Mouse (Mus musculus): ENCODE measurements around the gene Llcfc1.

Llcfc1 gene

DNA sequence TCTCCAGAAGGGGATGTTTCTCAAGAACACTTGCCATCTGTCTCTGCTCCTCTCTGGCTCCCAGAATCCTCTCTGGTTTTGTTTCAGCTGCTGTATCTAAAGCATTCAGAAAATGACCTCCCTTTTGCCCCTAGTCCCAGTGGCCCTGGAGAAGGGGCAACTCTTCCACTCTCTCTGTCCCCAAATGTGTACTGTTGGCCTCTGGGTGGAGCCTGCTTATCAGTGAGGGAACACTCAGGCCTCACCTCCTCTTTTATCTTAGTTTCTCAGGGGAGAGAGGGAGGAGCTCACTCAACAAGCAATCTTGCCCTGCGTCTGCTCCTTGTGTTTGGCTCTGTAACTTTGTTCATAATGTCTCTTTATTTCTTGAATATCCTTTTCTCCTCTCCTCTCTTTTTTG lies 19.9 kb downstream of the Llcfc1 start, which contains the start of gene Kel:
Kel (minus strand) TSS at position 217 of the 400 bp plus-strand sequence.
- DNase-seq (ENCODE audit: low read depth), result no peak

DNA sequence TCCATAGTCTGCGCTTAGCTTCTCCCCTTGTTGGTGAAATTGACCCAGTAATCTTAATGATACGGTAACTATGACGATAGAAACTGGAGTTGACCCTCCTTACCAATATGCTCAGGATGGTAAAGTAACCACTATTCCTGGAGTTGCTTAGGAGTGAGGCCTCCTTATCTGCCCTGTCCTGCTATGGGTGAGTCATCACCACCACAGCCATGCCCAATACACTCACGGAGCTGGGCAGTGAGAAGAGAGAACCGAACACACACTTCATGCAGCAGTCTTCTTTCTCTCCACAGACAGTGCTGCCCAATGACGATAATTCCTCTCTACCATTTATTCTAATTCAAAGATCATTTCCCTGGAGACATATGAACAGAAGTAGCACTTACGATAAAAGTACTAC lies 22.0 kb downstream of the Llcfc1 start:
- DNase-seq (ENCODE audit: low read depth), result no peak

DNA sequence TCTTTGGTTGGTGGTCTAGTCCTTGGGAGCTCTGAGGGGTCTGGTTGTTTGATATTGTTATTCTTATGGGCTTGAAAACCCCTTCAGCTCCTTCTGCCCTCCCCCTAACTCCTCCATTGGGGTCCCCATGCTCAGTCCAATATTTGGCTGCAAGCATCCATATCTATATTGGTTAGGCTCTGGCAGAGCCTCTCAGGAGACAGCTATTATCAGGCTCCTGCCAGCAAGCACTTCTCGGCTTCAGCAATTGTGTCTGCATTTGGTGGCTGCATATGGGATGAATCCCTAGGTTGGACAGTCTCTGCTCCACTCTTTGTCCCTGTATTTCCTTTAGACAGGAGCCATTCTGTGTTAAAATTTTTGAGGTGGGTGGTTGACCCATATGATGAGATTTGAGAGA lies 26.1 kb downstream of the Llcfc1 start:
- no peak for DNase-seq (ENCODE audit: low read depth)

DNA sequence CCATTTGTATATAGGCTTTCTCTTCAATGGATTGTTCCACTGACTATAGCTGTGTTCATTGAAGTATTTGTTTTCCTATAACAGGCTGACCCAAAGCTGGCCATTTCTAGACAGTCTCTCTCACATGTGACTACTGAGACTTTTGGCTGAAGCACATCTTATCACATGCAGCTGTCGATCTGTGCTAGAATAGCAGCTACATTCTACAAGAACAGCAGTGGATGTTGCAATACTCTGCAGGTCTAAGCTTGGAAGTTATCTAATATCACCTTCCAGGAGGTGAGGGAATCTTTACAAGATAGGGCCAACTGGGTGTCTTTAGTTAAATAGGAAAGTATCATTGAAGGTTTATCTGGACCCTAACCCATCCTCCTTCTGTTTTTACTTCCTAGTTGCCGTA lies 37.2 kb downstream of the Llcfc1 start:
- DNase-seq (ENCODE audit: low read depth), result no peak

DNA sequence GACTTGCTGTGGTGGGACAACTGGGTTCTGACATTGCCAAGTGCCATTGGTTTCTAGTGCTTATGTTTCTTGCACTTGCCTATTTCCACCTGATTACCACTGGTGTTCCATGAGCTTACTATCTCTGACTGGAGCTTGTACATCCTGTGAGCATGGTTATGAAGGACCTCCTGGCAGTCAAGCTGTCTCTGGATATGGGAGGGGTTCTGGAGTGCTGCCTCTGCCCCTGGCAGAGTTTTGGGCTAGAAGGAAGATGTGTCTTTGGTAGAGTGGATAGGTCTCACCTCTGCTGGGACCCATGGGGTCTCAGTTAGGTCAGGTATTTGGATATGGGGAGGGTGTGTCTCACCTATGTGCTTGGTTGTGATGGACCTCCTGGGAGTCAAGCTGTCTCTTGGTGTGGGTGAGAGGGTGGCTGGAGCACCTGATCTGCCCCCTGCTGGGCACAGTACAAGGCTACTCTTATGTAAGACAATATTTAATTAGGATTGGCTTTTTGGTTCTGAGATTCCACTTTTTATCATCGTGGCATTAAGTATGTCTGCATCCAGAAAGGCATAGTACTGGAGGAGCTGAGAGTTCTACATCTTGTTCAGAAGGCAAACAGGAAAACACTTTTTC lies 43.9 kb downstream of the Llcfc1 start:
- peak; percentile 53 for DNase-seq (ENCODE audit: low read depth)

DNA sequence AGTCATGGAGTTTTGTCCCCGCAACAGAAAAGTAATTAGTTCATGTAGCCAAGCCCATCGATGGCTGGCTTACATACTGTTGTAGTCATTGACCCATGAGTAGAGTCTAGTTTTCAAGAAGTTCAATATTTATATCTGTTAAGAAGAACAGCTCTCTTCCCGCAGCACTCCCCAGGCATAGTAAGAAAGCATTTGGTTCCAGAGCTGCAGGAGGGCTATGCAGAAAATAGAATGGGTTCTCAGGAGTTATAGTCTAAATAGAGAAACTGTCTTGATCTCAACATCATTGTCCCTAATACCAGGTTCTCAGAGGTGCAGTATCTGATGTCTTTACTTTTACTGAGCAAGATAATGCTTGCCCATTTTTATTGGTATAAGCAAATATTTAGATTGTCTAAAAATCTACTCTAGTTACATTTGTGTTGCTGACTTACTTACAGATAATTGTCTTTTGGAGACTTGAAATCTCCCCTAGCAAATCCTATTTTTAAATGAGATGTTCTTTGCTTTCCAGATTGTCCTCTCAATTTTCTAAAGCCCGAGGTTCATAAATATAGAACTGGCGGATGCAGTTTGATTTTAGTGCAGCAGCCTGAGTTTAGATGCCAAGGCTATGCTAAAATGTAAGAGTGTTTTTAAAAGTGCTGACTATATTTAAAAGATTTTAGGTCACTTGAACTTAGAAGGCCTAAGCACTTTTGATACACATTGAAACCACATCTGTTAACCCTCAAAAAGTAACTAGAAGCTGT lies 50.7 kb downstream of the Llcfc1 start:
- DNase-seq (ENCODE audit: low read depth), result no peak

Data from naive thymus-derived CD4-positive, alpha-beta T cell, adult 2 months (primary cell).